Mouse (Mus musculus) heart, postnatal 0 days (tissue): ENCODE results near the gene Acvr1b. TPM values are rescaled to one million over a fixed set of nuclear protein-coding genes. Genes with fewer than 3 reads are reported as not detected.
A peak's percentile ranks its signal among the peaks of the same experiment; 100 is the strongest.

Source experiments
- ATAC-seq: fragments of 200-750 bp; cut with Nextera tagmentation; 2 replicates; pipeline ENCODE4 v1.8.0; 2017; ENCODE audit warnings: low read depth, moderate number of reproducible peaks, moderate library complexity; ENCODE audit not compliant: insufficient read depth
- DNase-seq: peaks from one replicate; pipeline ENCODE4 v3.0.0-alpha.2; 2016; ENCODE audit warnings: low spot score
- H3K27ac ChIP-seq: fragments of 300-500 bp; sonication (generic); 2 replicates; pipeline ENCODE4 v1.5.1; 2014; ENCODE audit warnings: low read depth, mild to moderate bottlenecking
- H3K27me3 ChIP-seq: fragments of 300-500 bp; sonication (generic); 2 replicates; pipeline ENCODE4 v1.6.1; 2014; ENCODE audit warnings: low read length, mixed read lengths; ENCODE audit not compliant: control insufficient read depth, insufficient read depth
- H3K36me3 ChIP-seq: fragments of 300-500 bp; sonication (generic); replicated peaks from 2 replicates; pipeline ENCODE4 v1.6.1; 2014; ENCODE audit warnings: low read length, mixed read lengths; ENCODE audit not compliant: control insufficient read depth, insufficient read depth
- H3K4me1 ChIP-seq: fragments of 300-500 bp; sonication (generic); 2 replicates; pipeline ENCODE4 v1.6.1; 2014; ENCODE audit warnings: antibody characterized with exemption; ENCODE audit not compliant: control insufficient read depth, insufficient read depth
- H3K4me2 ChIP-seq: fragments of 300-500 bp; sonication (generic); 2 replicates; pipeline ENCODE4 v1.6.1; 2014; ENCODE audit warnings: low read depth, mild to moderate bottlenecking, low read length, moderate library complexity
- H3K4me3 ChIP-seq: fragments of 300-500 bp; sonication (generic); 2 replicates; pipeline ENCODE4 v1.5.1; 2014; ENCODE audit warnings: low read depth, low read length
- H3K9ac ChIP-seq: fragments of 300-500 bp; sonication (generic); replicated peaks from 2 replicates; pipeline ENCODE4 v1.6.1; 2014; ENCODE audit warnings: low read depth, low read length, mixed read lengths
- H3K9me3 ChIP-seq: fragments of 300-500 bp; sonication (generic); replicated peaks from 2 replicates; pipeline ENCODE4 v1.6.1; 2016; ENCODE audit warnings: low read length; ENCODE audit not compliant: control insufficient read depth
- CTCF ChIP-seq: IDR thresholded peaks from 2 replicates; pipeline ENCODE4 v1.5.1; 2016; ENCODE audit warnings: antibody characterized with exemption, control low read depth, low read depth
- EP300 ChIP-seq: IDR thresholded peaks from 2 replicates; pipeline ENCODE4 v1.6.1; 2016; ENCODE audit warnings: antibody characterized with exemption, low read depth
- WGBS: fragments of 180-500 bp; shearing (Covaris S2); extraction: QIAGEN DNeasy Blood & Tissue Kit; methylation state at CpG from one replicate; pipeline ENCODE4 v1.1.7; 2014; 5-methylcytosine and 5-hydroxymethylcytosine counted together
- polyA plus RNA-seq: library from polyadenylated mRNA; unstranded; fragments of >200 nt; fragmentation: Nextera tagmentation; extraction: Ambion mirVana; gene quantifications from 2 replicates; pipeline ENCODE4 v1.2.1, GENCODE M21; 2015
- total RNA-seq: library from RNA; depleted of rRNA; stranded (reverse); fragments of >200 nt; gene quantifications from 2 replicates; pipeline ENCODE4 v1.2.3, GENCODE M21; 2014; ENCODE audit warnings: low replicate concordance

Gene Acvr1b
- total and polyA plus RNA-seq, 2 experiments from 2014 or later: 5.8 to 25.9 TPM

GRCm38 (mm10) chr15:101192651-101193050, 18.8 kb downstream of the Acvr1b start:
- Histone ChIP-seq H3K4me3 (no peak overlapping the region), H3K36me3 (peaks cover 27% of the 10 kb centered on the region), H3K9ac (no peak overlapping the region), H3K9me3 (no peaks in the 10 kb centered on the region), H3K4me1 (peaks cover 28% of the 10 kb centered on the region), H3K27ac (0 out of 2 replicates have a peak overlapping the region, but pooled peaks have one; percentile 1), H3K27me3 (no peaks in the 10 kb centered on the region), H3K4me2 (no peak overlapping the region)
- no peak for ATAC-seq
- WGBS: 48% methylated on average over 7 of the region's 7 CpGs
- TF ChIP-seq EP300 (no peak), CTCF (no peak)
- no peak for DNase-seq

- no peak for TF ChIP-seq CTCF
- no peak for TF ChIP-seq EP300
- Histone ChIP-seq H3K9me3 (no peaks in the 10 kb centered on the region), H3K36me3 (peaks cover 33% of the 10 kb centered on the region), H3K4me2 (no peak overlapping the region), H3K4me3 (no peak overlapping the region), H3K27me3 (no peaks in the 10 kb centered on the region), H3K4me1 (peaks cover 28% of the 10 kb centered on the region), H3K27ac (no peak overlapping the region), H3K9ac (no peak overlapping the region)
- DNase-seq: no peak
- no peak for ATAC-seq
- WGBS: 89% methylated on average over 6 of the region's 6 CpGs
Observed at GRCm38 (mm10) chr15:101193971-101194370, 20.1 kb downstream of the Acvr1b start.

GRCm38 (mm10) chr15:101194951-101195823, 21.3 kb downstream of the Acvr1b start:
- H3K27ac ChIP-seq: no peak overlapping the region
- H3K36me3 ChIP-seq: peaks cover 45% of the 10 kb centered on the region

GRCm38 (mm10) chr15:101196079-101196795, 22.4 kb downstream of the Acvr1b start:
- Histone ChIP-seq H3K36me3 (peaks cover 56% of the 10 kb centered on the region), H3K4me1 (peaks cover 19% of the 10 kb centered on the region)

More at GRCm38 (mm10) chr15:101194951-101195823, 21.3 kb downstream of the Acvr1b start:
- ATAC-seq (no peak), DNase-seq (no peak)
- WGBS: 75% methylated on average over 16 of the region's 16 CpGs
- Histone ChIP-seq H3K4me3 (no peak overlapping the region), H3K9ac (no peak overlapping the region), H3K4me1 (peaks cover 28% of the 10 kb centered on the region), H3K27me3 (no peaks in the 10 kb centered on the region), H3K9me3 (no peaks in the 10 kb centered on the region), H3K4me2 (no peak overlapping the region)
- TF ChIP-seq CTCF: no peak
- TF ChIP-seq EP300: no peak

GRCm38 (mm10) chr15:101196961-101197360, 23.1 kb downstream of the Acvr1b start:
- Histone ChIP-seq H3K4me2 (no peak overlapping the region), H3K36me3 (peaks cover 63% of the 10 kb centered on the region), H3K9ac (no peak overlapping the region), H3K9me3 (peaks cover 3% of the 10 kb centered on the region; the same call in 1 of the 2 replicates), H3K4me3 (no peak overlapping the region), H3K4me1 (peaks cover 12% of the 10 kb centered on the region), H3K27me3 (no peaks in the 10 kb centered on the region), H3K27ac (no peak overlapping the region)
- no peak for TF ChIP-seq EP300
- no peak for TF ChIP-seq CTCF
- no peak for ATAC-seq
- no peak for DNase-seq

More at GRCm38 (mm10) chr15:101196079-101196795, 22.4 kb downstream of the Acvr1b start:
- no peak overlapping the region for H3K27ac ChIP-seq
- H3K4me2 ChIP-seq: no peak overlapping the region
- ATAC-seq (no peak), DNase-seq (no peak)
- H3K9me3 ChIP-seq: peaks cover 3% of the 10 kb centered on the region; the same call in 1 of the 2 replicates
- WGBS: 86% methylated on average over 8 of the region's 8 CpGs
- H3K4me3 ChIP-seq: no peak overlapping the region
- H3K27me3 ChIP-seq: no peaks in the 10 kb centered on the region
- H3K9ac ChIP-seq: no peak overlapping the region
- TF ChIP-seq EP300 (no peak), CTCF (no peak)
